Mouse (Mus musculus): ENCODE results near the gene Gm43738. TPM values are rescaled to one million over a fixed set of nuclear protein-coding genes. Genes with fewer than 3 reads are reported as not detected.

Gene Gm43738
- polyA plus RNA-seq, 1 experiment from 2014 or later, result not detected

- Histone ChIP-seq H3K4me3 (no peak overlapping the region), H3K27me3 (ENCODE audit: insufficient read depth, poor library complexity, severe bottlenecking) (no peaks in the 10 kb centered on the region), H3K9me3 (no peaks in the 10 kb centered on the region), H3K36me3 (peaks cover 97% of the 10 kb centered on the region), H3K27ac (no peak overlapping the region), H3K4me1 (no peaks in the 10 kb centered on the region)
- no peak for DNase-seq (ENCODE audit: low spot score)
Observed at GRCm38 (mm10) chr3:89067265-89067664, 33.6 kb downstream of the Gm43738 start.

DNA sequence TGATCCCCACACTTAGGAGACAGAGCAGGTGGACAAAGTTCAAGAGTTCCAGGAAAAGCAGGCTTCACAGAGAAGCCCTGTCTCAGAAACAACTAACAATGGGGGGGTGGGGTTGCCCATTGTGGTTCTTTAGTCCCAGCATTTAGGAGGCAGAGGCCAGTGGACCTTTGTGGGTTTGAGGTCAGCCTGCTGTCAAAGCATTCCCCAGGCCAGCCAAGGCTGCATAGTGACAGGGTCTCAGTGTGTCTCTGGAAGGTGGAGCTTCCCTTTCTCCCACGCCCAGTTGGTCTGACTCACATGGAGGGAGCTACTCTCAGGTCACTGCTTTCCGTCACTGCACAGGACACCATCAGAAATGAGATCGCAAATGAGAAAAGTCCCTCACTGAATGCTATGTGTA, 39.2 kb downstream of the Gm43738 start:
- Histone ChIP-seq H3K27me3 (ENCODE audit: insufficient read depth, poor library complexity, severe bottlenecking) (no peaks in the 10 kb centered on the region), H3K27ac (no peak overlapping the region), H3K4me3 (no peak overlapping the region), H3K4me1 (no peaks in the 10 kb centered on the region), H3K9me3 (no peaks in the 10 kb centered on the region), H3K36me3 (peaks cover 95% of the 10 kb centered on the region)
- 87% methylated on average over 3 of the region's 3 CpGs for WGBS
- DNase-seq (ENCODE audit: low spot score), result no peak

GRCm38 (mm10) chr3:89058783-89059182, 42.1 kb downstream of the Gm43738 start:
- Histone ChIP-seq H3K9me3 (no peaks in the 10 kb centered on the region), H3K36me3 (peaks cover 96% of the 10 kb centered on the region), H3K4me3 (no peak overlapping the region), H3K4me1 (no peaks in the 10 kb centered on the region), H3K27ac (no peak overlapping the region), H3K27me3 (ENCODE audit: insufficient read depth, poor library complexity, severe bottlenecking) (no peaks in the 10 kb centered on the region)
- no peak for DNase-seq (ENCODE audit: low spot score)
- WGBS, result 88% methylated on average over 3 of the region's 3 CpGs

- Histone ChIP-seq H3K27me3 (ENCODE audit: insufficient read depth, poor library complexity, severe bottlenecking) (no peaks in the 10 kb centered on the region), H3K27ac (no peak overlapping the region), H3K4me3 (no peak overlapping the region), H3K4me1 (no peaks in the 10 kb centered on the region), H3K9me3 (no peaks in the 10 kb centered on the region), H3K36me3 (peaks cover 95% of the 10 kb centered on the region)
- no peak for DNase-seq (ENCODE audit: low spot score)
- 93% methylated on average over 9 of the region's 9 CpGs for WGBS
Observed at GRCm38 (mm10) chr3:89058361-89058760, 42.5 kb downstream of the Gm43738 start.

GRCm38 (mm10) chr3:89043359-89043758, 57.5 kb downstream of the Gm43738 start:
- peaks cover 84% of the 10 kb centered on the region for H3K36me3 ChIP-seq
- no peaks in the 10 kb centered on the region for H3K4me1 ChIP-seq
- H3K27ac ChIP-seq, result no peak overlapping the region
- H3K9me3 ChIP-seq, result no peaks in the 10 kb centered on the region
- no peaks in the 10 kb centered on the region for H3K27me3 ChIP-seq (ENCODE audit: insufficient read depth, poor library complexity, severe bottlenecking)
- WGBS, result 96% methylated on average over 4 of the region's 4 CpGs
- H3K4me3 ChIP-seq, result no peak overlapping the region
- DNase-seq (ENCODE audit: low spot score), result no peak

Other genes with a start within 250 kb of the Gm43738 start
- gene Msto1, start 187.1 kb downstream of the Gm43738 start, polyA plus RNA-seq (2016; fragmentation: Nextera tagmentation; extraction: Ambion mirVana), result 74.1 and 75.9 TPM in 2 replicates
- 14.1 and 14.5 TPM in 2 replicates for gene Ash1l, start 150.5 kb downstream of the Gm43738 start, polyA plus RNA-seq (2016; fragmentation: Nextera tagmentation; extraction: Ambion mirVana)
- 148 and 158 TPM in 2 replicates for gene Dap3, start 149.9 kb downstream of the Gm43738 start, polyA plus RNA-seq (2016; fragmentation: Nextera tagmentation; extraction: Ambion mirVana)
- gene Rusc1, start 7.8 kb downstream of the Gm43738 start, polyA plus RNA-seq (2016; fragmentation: Nextera tagmentation; extraction: Ambion mirVana), result 10.1 and 11.6 TPM in 2 replicates
- 220 and 253 TPM in 2 replicates for gene Fdps, start 860 bp upstream of the Gm43738 start, polyA plus RNA-seq (2016; fragmentation: Nextera tagmentation; extraction: Ambion mirVana)
- 12.4 and 14.7 TPM in 2 replicates for gene Pklr, start 35.0 kb upstream of the Gm43738 start, polyA plus RNA-seq (2016; fragmentation: Nextera tagmentation; extraction: Ambion mirVana)
- 0.77 and 0.85 TPM in 2 replicates for gene Hcn3, start 59.1 kb upstream of the Gm43738 start, polyA plus RNA-seq (2016; fragmentation: Nextera tagmentation; extraction: Ambion mirVana)
- 18.4 and 32.2 TPM in 2 replicates for gene Clk2, start 63.7 kb upstream of the Gm43738 start, polyA plus RNA-seq (2016; fragmentation: Nextera tagmentation; extraction: Ambion mirVana)
- gene Scamp3, start 76.4 kb upstream of the Gm43738 start, polyA plus RNA-seq (2016; fragmentation: Nextera tagmentation; extraction: Ambion mirVana), result 104 and 115 TPM in 2 replicates
- gene Fam189b, start 82.0 kb upstream of the Gm43738 start, polyA plus RNA-seq (2016; fragmentation: Nextera tagmentation; extraction: Ambion mirVana), result 16.4 and 21.0 TPM in 2 replicates
- 44.2 and 44.6 TPM in 2 replicates for gene Gba, start 101.8 kb upstream of the Gm43738 start, polyA plus RNA-seq (2016; fragmentation: Nextera tagmentation; extraction: Ambion mirVana)
- gene Thbs3, start 114.1 kb upstream of the Gm43738 start, polyA plus RNA-seq (2016; fragmentation: Nextera tagmentation; extraction: Ambion mirVana), result 18.1 and 20.0 TPM in 2 replicates
- 179 and 204 TPM in 2 replicates for gene Mtx1, start 126.0 kb upstream of the Gm43738 start, polyA plus RNA-seq (2016; fragmentation: Nextera tagmentation; extraction: Ambion mirVana)
- gene Muc1, start 128.0 kb upstream of the Gm43738 start, polyA plus RNA-seq (2016; fragmentation: Nextera tagmentation; extraction: Ambion mirVana), result 0.11 and 0.16 TPM in 2 replicates
- 244 and 260 TPM in 2 replicates for gene Krtcap2, start 144.9 kb upstream of the Gm43738 start, polyA plus RNA-seq (2016; fragmentation: Nextera tagmentation; extraction: Ambion mirVana)
- 0.79 and 1.9 TPM in 2 replicates for gene Trim46, start 145.2 kb upstream of the Gm43738 start, polyA plus RNA-seq (2016; fragmentation: Nextera tagmentation; extraction: Ambion mirVana)
- gene Dpm3, start 158.3 kb upstream of the Gm43738 start, polyA plus RNA-seq (2016; fragmentation: Nextera tagmentation; extraction: Ambion mirVana), result 76.7 and 86.0 TPM in 2 replicates
- 39.9 and 42.4 TPM in 2 replicates for gene Slc50a1, start 169.5 kb upstream of the Gm43738 start, polyA plus RNA-seq (2016; fragmentation: Nextera tagmentation; extraction: Ambion mirVana)
- gene Efna1, start 180.0 kb upstream of the Gm43738 start, polyA plus RNA-seq (2016; fragmentation: Nextera tagmentation; extraction: Ambion mirVana), result 32.0 and 37.7 TPM in 2 replicates
- gene Efna3, start 221.9 kb upstream of the Gm43738 start, polyA plus RNA-seq (2016; fragmentation: Nextera tagmentation; extraction: Ambion mirVana), result 0.71 and 2.5 TPM in 2 replicates
- 10.6 and 19.3 TPM in 2 replicates for gene Efna4, start 236.9 kb upstream of the Gm43738 start, polyA plus RNA-seq (2016; fragmentation: Nextera tagmentation; extraction: Ambion mirVana)
- 41.9 and 49.0 TPM in 2 replicates for gene Adam15, start 248.9 kb upstream of the Gm43738 start, polyA plus RNA-seq (2016; fragmentation: Nextera tagmentation; extraction: Ambion mirVana)

Measured in heart, embryonic 10.5 days (tissue).